Mouse (Mus musculus): Measurements from ENCODE around the gene Ube2d1. TPM values are rescaled to one million over a fixed set of nuclear protein-coding genes. Genes with fewer than 3 reads are reported as not detected.
A peak's percentile ranks its signal among the peaks of the same experiment; 100 is the strongest.

Ube2d1 gene
- polyA plus RNA-seq, 1 experiment from 2014 or later = 176 TPM

GRCm38 (mm10) chr10:71267973-71268372, 17.1 kb downstream of the Ube2d1 start:
- no peak overlapping the region for H3K4me2 ChIP-seq
- no peak overlapping the region for H3K9ac ChIP-seq (ENCODE audit: low read length)
- WGBS = 86% methylated on average over 2 of the region's 2 CpGs
- H3K27ac ChIP-seq (ENCODE audit: low read depth, low read length) = no peak overlapping the region
- ATAC-seq (ENCODE audit: low FRiP score) (peak; percentile 28; the same call in 1 of the 2 replicates), DNase-seq (ENCODE audit: low spot score, missing footprints) (no peak)
- H3K36me3 ChIP-seq (ENCODE audit: control insufficient read depth, insufficient read depth, low read length) = no peaks in the 10 kb centered on the region
- H3K27me3 ChIP-seq (ENCODE audit: control insufficient read depth, insufficient read depth, low read length) = no peaks in the 10 kb centered on the region
- H3K4me1 ChIP-seq (ENCODE audit: control insufficient read depth, insufficient read depth, low read length) = peaks cover under 1% of the 10 kb centered on the region
- no peaks in the 10 kb centered on the region for H3K9me3 ChIP-seq (ENCODE audit: control insufficient read depth, low read length)
- H3K4me3 ChIP-seq (ENCODE audit: low read depth, low read length) = no peak overlapping the region

- 86% methylated on average over 11 of the region's 11 CpGs for WGBS
- no peaks in the 10 kb centered on the region for H3K4me1 ChIP-seq (ENCODE audit: control insufficient read depth, insufficient read depth, low read length)
- H3K36me3 ChIP-seq (ENCODE audit: control insufficient read depth, insufficient read depth, low read length) = no peaks in the 10 kb centered on the region
- H3K4me3 ChIP-seq (ENCODE audit: low read depth, low read length) = no peak overlapping the region
- H3K27me3 ChIP-seq (ENCODE audit: control insufficient read depth, insufficient read depth, low read length) = no peaks in the 10 kb centered on the region
- DNase-seq (ENCODE audit: low spot score, missing footprints) (no peak), ATAC-seq (ENCODE audit: low FRiP score) (no peak)
- H3K9ac ChIP-seq (ENCODE audit: low read length) = no peak overlapping the region
- no peaks in the 10 kb centered on the region for H3K9me3 ChIP-seq (ENCODE audit: control insufficient read depth, low read length)
- H3K4me2 ChIP-seq = no peak overlapping the region
- no peak overlapping the region for H3K27ac ChIP-seq (ENCODE audit: low read depth, low read length)
Observed at GRCm38 (mm10) chr10:71267511-71267910, 17.6 kb downstream of the Ube2d1 start.

- H3K4me2 ChIP-seq = no peak overlapping the region
- H3K36me3 ChIP-seq (ENCODE audit: control insufficient read depth, insufficient read depth, low read length) = no peaks in the 10 kb centered on the region
- DNase-seq (ENCODE audit: low spot score, missing footprints) (no peak), ATAC-seq (ENCODE audit: low FRiP score) (no peak)
- no peaks in the 10 kb centered on the region for H3K4me1 ChIP-seq (ENCODE audit: control insufficient read depth, insufficient read depth, low read length)
- no peaks in the 10 kb centered on the region for H3K9me3 ChIP-seq (ENCODE audit: control insufficient read depth, low read length)
- H3K4me3 ChIP-seq (ENCODE audit: low read depth, low read length) = no peak overlapping the region
- 89% methylated on average over 4 of the region's 4 CpGs for WGBS
- no peak overlapping the region for H3K27ac ChIP-seq (ENCODE audit: low read depth, low read length)
- H3K27me3 ChIP-seq (ENCODE audit: control insufficient read depth, insufficient read depth, low read length) = no peaks in the 10 kb centered on the region
- no peak overlapping the region for H3K9ac ChIP-seq (ENCODE audit: low read length)
Observed at GRCm38 (mm10) chr10:71265067-71265466, 20.0 kb downstream of the Ube2d1 start.

GRCm38 (mm10) chr10:71261637-71262036, 23.4 kb downstream of the Ube2d1 start:
- Histone ChIP-seq H3K9ac (ENCODE audit: low read length) (no peak overlapping the region), H3K4me1 (ENCODE audit: control insufficient read depth, insufficient read depth, low read length) (no peaks in the 10 kb centered on the region), H3K27me3 (ENCODE audit: control insufficient read depth, insufficient read depth, low read length) (no peaks in the 10 kb centered on the region), H3K4me2 (no peak overlapping the region), H3K4me3 (ENCODE audit: low read depth, low read length) (no peak overlapping the region), H3K27ac (ENCODE audit: low read depth, low read length) (no peak overlapping the region), H3K36me3 (ENCODE audit: control insufficient read depth, insufficient read depth, low read length) (0 out of 2 replicates have a peak, but pooled peaks cover 3% of the 10 kb centered on the region), H3K9me3 (ENCODE audit: control insufficient read depth, low read length) (no peaks in the 10 kb centered on the region)
- ATAC-seq (ENCODE audit: low FRiP score) = no peak
- 81% methylated on average over 8 of the region's 8 CpGs for WGBS
- no peak for DNase-seq (ENCODE audit: low spot score, missing footprints)

- Histone ChIP-seq H3K9me3 (ENCODE audit: control insufficient read depth, low read length) (no peaks in the 10 kb centered on the region), H3K27me3 (ENCODE audit: control insufficient read depth, insufficient read depth, low read length) (no peaks in the 10 kb centered on the region), H3K4me1 (ENCODE audit: control insufficient read depth, insufficient read depth, low read length) (no peaks in the 10 kb centered on the region), H3K4me3 (ENCODE audit: low read depth, low read length) (no peak overlapping the region), H3K36me3 (ENCODE audit: control insufficient read depth, insufficient read depth, low read length) (peaks cover 5% of the 10 kb centered on the region; the same call in 1 of the 2 replicates), H3K9ac (ENCODE audit: low read length) (no peak overlapping the region), H3K27ac (ENCODE audit: low read depth, low read length) (no peak overlapping the region), H3K4me2 (no peak overlapping the region)
- ATAC-seq (ENCODE audit: low FRiP score) (no peak), DNase-seq (ENCODE audit: low spot score, missing footprints) (no peak)
- 78% methylated on average over 5 of the region's 5 CpGs for WGBS
Observed at GRCm38 (mm10) chr10:71258943-71259342, 26.1 kb downstream of the Ube2d1 start.

- no peak for ATAC-seq (ENCODE audit: low FRiP score)
- H3K36me3 ChIP-seq (ENCODE audit: control insufficient read depth, insufficient read depth, low read length) = peaks cover 5% of the 10 kb centered on the region; the same call in 1 of the 2 replicates
- no peak overlapping the region for H3K4me3 ChIP-seq (ENCODE audit: low read depth, low read length)
- no peak overlapping the region for H3K27ac ChIP-seq (ENCODE audit: low read depth, low read length)
- H3K4me2 ChIP-seq = no peak overlapping the region
- no peaks in the 10 kb centered on the region for H3K9me3 ChIP-seq (ENCODE audit: control insufficient read depth, low read length)
- H3K9ac ChIP-seq (ENCODE audit: low read length) = no peak overlapping the region
- no peaks in the 10 kb centered on the region for H3K4me1 ChIP-seq (ENCODE audit: control insufficient read depth, insufficient read depth, low read length)
- WGBS = 94% methylated on average over 8 of the region's 8 CpGs
- no peaks in the 10 kb centered on the region for H3K27me3 ChIP-seq (ENCODE audit: control insufficient read depth, insufficient read depth, low read length)
- no peak for DNase-seq (ENCODE audit: low spot score, missing footprints)
Observed at GRCm38 (mm10) chr10:71258516-71258915, 26.5 kb downstream of the Ube2d1 start.

GRCm38 (mm10) chr10:71253147-71253546, 31.9 kb downstream of the Ube2d1 start:
- Histone ChIP-seq H3K9ac (ENCODE audit: low read length) (no peak overlapping the region), H3K4me2 (no peak overlapping the region), H3K4me3 (ENCODE audit: low read depth, low read length) (no peak overlapping the region), H3K4me1 (ENCODE audit: control insufficient read depth, insufficient read depth, low read length) (no peaks in the 10 kb centered on the region), H3K36me3 (ENCODE audit: control insufficient read depth, insufficient read depth, low read length) (peaks cover 3% of the 10 kb centered on the region; the same call in 1 of the 2 replicates), H3K27ac (ENCODE audit: low read depth, low read length) (no peak overlapping the region), H3K9me3 (ENCODE audit: control insufficient read depth, low read length) (no peaks in the 10 kb centered on the region), H3K27me3 (ENCODE audit: control insufficient read depth, insufficient read depth, low read length) (no peaks in the 10 kb centered on the region)
- ATAC-seq (ENCODE audit: low FRiP score) (no peak), DNase-seq (ENCODE audit: low spot score, missing footprints) (peak; percentile 78)
- WGBS = 86% methylated on average over 4 of the region's 4 CpGs

GRCm38 (mm10) chr10:71252421-71252820, 32.6 kb downstream of the Ube2d1 start:
- Histone ChIP-seq H3K27ac (ENCODE audit: low read depth, low read length) (no peak overlapping the region), H3K27me3 (ENCODE audit: control insufficient read depth, insufficient read depth, low read length) (no peaks in the 10 kb centered on the region), H3K9me3 (ENCODE audit: control insufficient read depth, low read length) (no peaks in the 10 kb centered on the region), H3K36me3 (ENCODE audit: control insufficient read depth, insufficient read depth, low read length) (peaks cover 3% of the 10 kb centered on the region; the same call in 1 of the 2 replicates), H3K4me3 (ENCODE audit: low read depth, low read length) (no peak overlapping the region), H3K4me1 (ENCODE audit: control insufficient read depth, insufficient read depth, low read length) (no peaks in the 10 kb centered on the region), H3K9ac (ENCODE audit: low read length) (no peak overlapping the region), H3K4me2 (no peak overlapping the region)
- peak; percentile 76 for DNase-seq (ENCODE audit: low spot score, missing footprints)
- WGBS = 80% methylated on average over 5 of the region's 5 CpGs
- ATAC-seq (ENCODE audit: low FRiP score) = no peak

- Histone ChIP-seq H3K4me3 (ENCODE audit: low read depth, low read length) (no peak overlapping the region), H3K4me1 (ENCODE audit: control insufficient read depth, insufficient read depth, low read length) (no peaks in the 10 kb centered on the region), H3K27me3 (ENCODE audit: control insufficient read depth, insufficient read depth, low read length) (no peaks in the 10 kb centered on the region), H3K4me2 (no peak overlapping the region), H3K27ac (ENCODE audit: low read depth, low read length) (no peak overlapping the region), H3K9ac (ENCODE audit: low read length) (no peak overlapping the region), H3K9me3 (ENCODE audit: control insufficient read depth, low read length) (no peaks in the 10 kb centered on the region), H3K36me3 (ENCODE audit: control insufficient read depth, insufficient read depth, low read length) (peaks cover 3% of the 10 kb centered on the region; the same call in 1 of the 2 replicates)
- DNase-seq (ENCODE audit: low spot score, missing footprints) = no peak
- WGBS = 88% methylated on average over 5 of the region's 5 CpGs
- no peak for ATAC-seq (ENCODE audit: low FRiP score)
Observed at GRCm38 (mm10) chr10:71251846-71252245, 33.2 kb downstream of the Ube2d1 start.

Measured in midbrain, embryonic 11.5 days (tissue).